Mouse (Mus musculus): Measurements from ENCODE around the gene Nlrc4.

DNA sequence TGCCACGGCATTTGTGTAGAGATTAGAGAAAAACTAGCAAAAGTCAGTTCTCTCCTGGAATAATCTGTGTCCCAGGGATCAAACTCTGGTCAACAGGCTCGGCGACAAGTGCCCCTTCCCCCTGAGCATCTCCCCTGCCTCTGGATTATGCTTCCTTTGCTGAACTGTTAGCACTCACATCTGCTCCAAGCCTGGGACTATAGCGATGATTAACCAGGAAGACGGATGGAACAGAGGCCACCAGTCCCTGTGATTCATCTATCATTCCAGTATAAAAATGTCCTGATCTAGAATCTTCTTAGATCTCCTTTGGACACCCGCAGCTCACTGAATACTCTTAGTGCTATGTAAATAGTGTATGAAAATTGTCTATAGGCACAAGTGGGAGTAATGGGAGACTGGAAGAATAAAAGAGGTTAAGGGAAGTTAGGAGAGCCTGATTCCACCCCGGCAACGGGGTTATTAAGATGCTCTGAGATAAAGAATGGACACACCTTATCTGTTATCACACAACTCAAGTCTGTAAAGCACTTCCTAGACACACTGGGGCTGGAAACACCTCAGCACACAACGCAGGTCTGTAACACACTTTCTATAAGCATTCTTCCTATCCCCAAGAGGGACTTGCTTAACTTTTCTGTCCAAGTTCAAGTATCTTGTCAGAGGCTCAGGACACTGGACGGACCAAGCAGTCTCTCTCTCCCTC lies 817 bp downstream of the Nlrc4 start:
- TF ChIP-seq CTCF (IDR thresholded peaks at IDR 0.05), result no peak
- no peak for TF ChIP-seq POLR2A (IDR thresholded peaks at IDR 0.05; ENCODE audit: insufficient read depth, low read depth, low read length)

Measured in heart, adult 2 months (tissue).